Mouse (Mus musculus) liver, adult 2 months (tissue): Measurements from ENCODE around the gene Tex14.

Experiments
- CTCF ChIP-seq: fragments of 200-500 bp; IDR thresholded peaks from 2 replicates; pipeline ENCODE4 v1.5.1; 2011; ENCODE audit warnings: low read depth, low read length, control low read depth
- POLR2A ChIP-seq: fragments of 200-500 bp; IDR thresholded peaks from 2 replicates; pipeline ENCODE4 v1.6.1; 2011; ENCODE audit warnings: low read length, control low read depth; ENCODE audit not compliant: insufficient read depth; ENCODE audit errors: extremely low read depth

DNA sequence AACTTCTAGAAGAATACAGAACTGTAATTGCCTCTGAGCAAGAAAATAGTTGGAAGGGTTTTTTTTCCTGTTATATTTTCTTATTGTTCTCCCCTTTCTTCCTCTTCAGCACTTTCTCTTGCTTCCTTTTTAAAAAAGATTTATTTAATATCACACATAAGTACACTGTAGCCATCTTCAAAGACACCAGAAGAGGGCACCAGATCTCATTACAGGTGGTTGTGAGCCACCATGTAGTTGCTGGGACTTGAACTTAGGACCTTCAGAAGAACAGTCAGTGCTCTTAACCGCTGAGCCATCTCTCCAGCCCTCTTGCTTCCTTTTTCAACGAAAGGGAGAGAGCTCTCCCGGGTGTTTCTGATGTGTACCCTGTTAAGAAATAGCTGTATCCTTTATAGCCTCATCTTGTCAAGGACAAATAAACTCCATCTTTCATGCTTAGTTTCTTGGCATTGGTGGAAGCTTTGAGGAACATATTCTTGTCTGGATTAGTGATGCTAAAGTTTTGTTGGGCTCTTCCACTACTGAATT, 79.0 kb downstream of the Tex14 start:
- TF ChIP-seq POLR2A, result no peak
- no peak for TF ChIP-seq CTCF
